Mouse (Mus musculus) heart, adult 2 months (tissue): Measurements from ENCODE around the gene Spesp1. TPM values are rescaled to one million over a fixed set of nuclear protein-coding genes. Genes with fewer than 3 reads are reported as not detected.

Experiments used
- DNase-seq, 2 experiments: peaks; one replicate each; pipeline ENCODE4 v3.0.0; 2021
- H3K27ac ChIP-seq: fragments of 200-600 bp; 2 replicates; pipeline ENCODE4 v1.8.1; 2022
- H3K27me3 ChIP-seq: fragments of 200-500 bp; 2 replicates; pipeline ENCODE4 v1.6.1; 2012; ENCODE audit warnings: mild to moderate bottlenecking, low read length, inconsistent platforms, mixed read lengths; ENCODE audit not compliant: control insufficient read depth, insufficient read depth
- H3K36me3 ChIP-seq: fragments of 200-500 bp; 2 replicates; pipeline ENCODE4 v1.6.1; 2012; ENCODE audit warnings: low read length, inconsistent platforms; ENCODE audit not compliant: control insufficient read depth, insufficient read depth
- H3K4me1 ChIP-seq: fragments of 200-500 bp; 2 replicates; pipeline ENCODE4 v1.6.1; 2011; ENCODE audit warnings: low read length; ENCODE audit not compliant: control insufficient read depth, insufficient read depth
- H3K4me3 ChIP-seq: fragments of 200-600 bp; 2 replicates; pipeline ENCODE4 v1.8.1; 2022
- H3K79me2 ChIP-seq: fragments of 200-500 bp; replicated peaks from 2 replicates; pipeline ENCODE4 v1.6.1; 2012; ENCODE audit warnings: mild to moderate bottlenecking, inconsistent platforms, low read length, moderate library complexity, mixed read lengths; ENCODE audit not compliant: control insufficient read depth, insufficient read depth
- H3K9ac ChIP-seq: fragments of 200-500 bp; 2 replicates; pipeline ENCODE4 v1.6.1; 2012; ENCODE audit warnings: low read depth, mild to moderate bottlenecking, control low read depth, inconsistent platforms, low read length, mixed read lengths
- CTCF ChIP-seq: fragments of 200-600 bp; IDR thresholded peaks from 2 replicates; pipeline ENCODE4 v1.8.1; 2022; ENCODE audit warnings: antibody characterized with exemption, mild to moderate bottlenecking, moderate library complexity
- EP300 ChIP-seq: fragments of 200-500 bp; IDR thresholded peaks from 2 replicates; pipeline ENCODE4 v1.6.1; 2011; ENCODE audit warnings: low read depth, low read length, control low read depth; ENCODE audit not compliant: insufficient read depth
- POLR2A ChIP-seq: fragments of 200-500 bp; IDR thresholded peaks from 2 replicates; pipeline ENCODE4 v1.6.1; 2011; ENCODE audit warnings: mild to moderate bottlenecking, low read depth, low read length, control low read depth; ENCODE audit not compliant: insufficient read depth
- WGBS: fragments of 180-500 bp; shearing (Covaris S2); methylation state at CpG from one replicate; pipeline ENCODE4 v1.1.7; 2018; 5-methylcytosine and 5-hydroxymethylcytosine counted together
- intact Hi-C: fragments of 180-260 bp; cut with DNase I; formaldehyde crosslinking; loops from one replicate; pipeline ENCODE4 v1.15.1; 2025
- long read RNA-seq: library from polyadenylated mRNA; stranded (forward); transcript quantifications from one replicate; pipeline ENCODE4 v2.0.0, GENCODE M21; 2021
- polyA plus RNA-seq: library from polyadenylated mRNA; depleted of rRNA; stranded (reverse); fragments of >200 nt; gene quantifications from 2 replicates; pipeline ENCODE4 v1.2.3, GENCODE M21; 2012; rRNA removed
- total RNA-seq, 2 experiments: library from RNA; stranded (reverse); gene quantifications; 2 replicates each; pipeline ENCODE4 v1.2.3; 2021

Gene Spesp1
- total RNA-seq, result not detected
- polyA plus RNA-seq, result 0.06 and 0.09 TPM in 2 replicates
- long read RNA-seq, result 0 reads

- H3K36me3 ChIP-seq, result no peaks in the 10 kb centered on the region
- peaks cover 1% of the 10 kb centered on the region; the same call in 1 of the 2 replicates for H3K27me3 ChIP-seq
- DNase-seq, result no peak
- no peaks in the 10 kb centered on the region for H3K4me1 ChIP-seq
- intact Hi-C loops, result loop anchor here (10.0 kb wide), 1 partner anchor 853 kb away; no protein-coding TSS in a partner anchor
- H3K79me2 ChIP-seq, result no peaks in the 10 kb centered on the region
- 78% methylated on average over 27 of the region's 27 CpGs for WGBS
- TF ChIP-seq CTCF, result no peak
- no peak for TF ChIP-seq POLR2A
- no peak for TF ChIP-seq EP300
- H3K4me3 ChIP-seq, result no peak within 1 kb of the TSS
- H3K9ac ChIP-seq, result no peak within 1 kb of the TSS
- H3K27ac ChIP-seq, result no peak within 1 kb of the TSS
These were observed at the start of gene Spesp1 for GRCm38 (mm10) chr9:62281991-62282390. Gene Spesp1, minus strand, starts transcription at chr9:62282208.

GRCm38 (mm10) chr9:62325965-62326364 is 44.0 kb upstream of the Spesp1 start:
- no peak overlapping the region for H3K27ac ChIP-seq
- TF ChIP-seq CTCF (peak; percentile 26), POLR2A (no peak)
- no peak overlapping the region for H3K9ac ChIP-seq
- DNase-seq, result no peak
- no peaks in the 10 kb centered on the region for H3K79me2 ChIP-seq
- no peaks in the 10 kb centered on the region for H3K27me3 ChIP-seq
- 72% methylated on average over 3 of the region's 3 CpGs for WGBS
- H3K36me3 ChIP-seq, result no peaks in the 10 kb centered on the region
- intact Hi-C loops, result no loop called here
- H3K4me1 ChIP-seq, result no peaks in the 10 kb centered on the region
- H3K4me3 ChIP-seq, result no peak overlapping the region

GRCm38 (mm10) chr9:62323816-62324215 is 41.8 kb upstream of the Spesp1 start:
- no peak for TF ChIP-seq POLR2A
- no peak for TF ChIP-seq CTCF
- no peak for TF ChIP-seq EP300
- 53% methylated on average over 1 of the region's 1 CpGs for WGBS
- no peaks in the 10 kb centered on the region for H3K36me3 ChIP-seq
- no peak for DNase-seq
- intact Hi-C loops, result no loop called here
- no peak overlapping the region for H3K27ac ChIP-seq
- H3K9ac ChIP-seq, result no peak overlapping the region
- H3K27me3 ChIP-seq, result no peaks in the 10 kb centered on the region
- no peaks in the 10 kb centered on the region for H3K4me1 ChIP-seq
- H3K79me2 ChIP-seq, result no peaks in the 10 kb centered on the region
- no peak overlapping the region for H3K4me3 ChIP-seq

GRCm38 (mm10) chr9:62318729-62319128 is 36.7 kb upstream of the Spesp1 start:
- Histone ChIP-seq H3K27me3 (no peaks in the 10 kb centered on the region), H3K79me2 (no peaks in the 10 kb centered on the region), H3K27ac (no peak overlapping the region), H3K4me3 (no peak overlapping the region), H3K9ac (no peak overlapping the region), H3K36me3 (no peaks in the 10 kb centered on the region), H3K4me1 (no peaks in the 10 kb centered on the region)
- intact Hi-C loops, result no loop called here
- TF ChIP-seq EP300 (no peak), POLR2A (no peak), CTCF (peak; percentile 40)
- 70% methylated on average over 4 of the region's 4 CpGs for WGBS
- no peak for DNase-seq

GRCm38 (mm10) chr9:62315556-62315955 is 33.5 kb upstream of the Spesp1 start:
- Histone ChIP-seq H3K4me1 (no peaks in the 10 kb centered on the region), H3K9ac (no peak overlapping the region), H3K27ac (no peak overlapping the region), H3K27me3 (no peaks in the 10 kb centered on the region), H3K36me3 (no peaks in the 10 kb centered on the region), H3K4me3 (no peak overlapping the region), H3K79me2 (no peaks in the 10 kb centered on the region)
- intact Hi-C loops, result no loop called here
- WGBS, result 78% methylated on average over 6 of the region's 6 CpGs
- DNase-seq, result no peak
- TF ChIP-seq POLR2A, result no peak
- no peak for TF ChIP-seq CTCF
- no peak for TF ChIP-seq EP300

- H3K27ac ChIP-seq, result no peak overlapping the region
- no peak for TF ChIP-seq EP300
- TF ChIP-seq POLR2A, result no peak
- no peak for TF ChIP-seq CTCF
- H3K9ac ChIP-seq, result no peak overlapping the region
- intact Hi-C loops, result loop anchor here (5.0 kb wide), 1 partner anchor 120 kb away; no protein-coding TSS in a partner anchor
- no peaks in the 10 kb centered on the region for H3K27me3 ChIP-seq
- no peaks in the 10 kb centered on the region for H3K79me2 ChIP-seq
- H3K4me1 ChIP-seq, result peaks cover 1% of the 10 kb centered on the region; the same call in 1 of the 2 replicates
- no peaks in the 10 kb centered on the region for H3K36me3 ChIP-seq
- no peak overlapping the region for H3K4me3 ChIP-seq
- DNase-seq, result no peak
- 58% methylated on average over 1 of the region's 1 CpGs for WGBS
These were observed 14.9 kb upstream of the Spesp1 start for GRCm38 (mm10) chr9:62296891-62297290.
